ENCODE assay signal across 9 mouse cellular contexts in genomic region chr1:62696983-62697341, GRCm38 (mm10). TPM values are rescaled to one million over a fixed set of nuclear protein-coding genes. Genes with fewer than 3 reads are reported as not detected.
DNase-seq lines count a peak whose midpoint lies in the region; ATAC-seq and TF ChIP-seq lines count a peak whose summit lies in the region.
"Had no signal": no experiment of that assay in that cellular context is flagged by ENCODE, and none has a peak within 500 bp of the region (broad histone marks: within the 10 kb centered on the region; RNA-seq: fewer than 3 reads in every experiment).

No protein-coding gene starts in this region.

- peak; percentile 73 for ATAC-seq in forebrain, embryonic 15.5 days (replicated peaks)
- ATAC-seq in kidney, embryonic 15.5 days (replicated peaks; ENCODE audit: low FRiP score) = no peak
- ATAC-seq in inflammation-experienced regulatory T-cells, adult 6 months = no peak

- H3K4me3 ChIP-seq in ES-Bruce4 (ENCODE audit: low read depth, low read length) = no peak overlapping the region
- H3K4me3 ChIP-seq in forebrain, embryonic 15.5 days = no peak overlapping the region
- no peak overlapping the region for H3K4me3 ChIP-seq in kidney, embryonic 15.5 days (replicated peaks)
- H3K4me3 ChIP-seq: liver, embryonic 13.5 days had no signal

- DNase-seq in adrenal gland, postnatal 10 days = peak; percentile 52
- DNase-seq in adrenal gland, adult 2 months = no peak
- peak; percentile 68 for DNase-seq in mesoderm, embryonic 11.5 days (ENCODE audit: low read depth, low spot score)
- DNase-seq in testis, postnatal 14 days (ENCODE audit: low spot score) = no peak
- DNase-seq: liver, embryonic 13.5 days had no signal

- no peaks in the 10 kb centered on the region for H3K9me3 ChIP-seq in ES-Bruce4 (replicated peaks; ENCODE audit: control insufficient read depth, insufficient read depth, low read length, poor library complexity, severe bottlenecking)
- no peaks in the 10 kb centered on the region for H3K9me3 ChIP-seq in forebrain, embryonic 15.5 days
- no peaks in the 10 kb centered on the region for H3K9me3 ChIP-seq in kidney, embryonic 15.5 days (replicated peaks)
- H3K9me3 ChIP-seq: liver, embryonic 13.5 days had no signal

- H3K4me2 ChIP-seq in forebrain, embryonic 15.5 days (replicated peaks) = no peak overlapping the region
- H3K4me2 ChIP-seq in kidney, embryonic 15.5 days = peak overlapping the region; percentile 44
- H3K4me2 ChIP-seq: liver, embryonic 13.5 days had no signal

- no peak overlapping the region for H3K9ac ChIP-seq in ES-Bruce4 (ENCODE audit: low read depth, poor library complexity, severe bottlenecking)
- H3K9ac ChIP-seq in forebrain, embryonic 15.5 days (replicated peaks) = no peak overlapping the region
- no peak overlapping the region for H3K9ac ChIP-seq in kidney, embryonic 15.5 days
- H3K9ac ChIP-seq: liver, embryonic 13.5 days had no signal

- no peak for TF ChIP-seq POLR2A in ES-Bruce4 (IDR thresholded peaks at IDR 0.05; ENCODE audit: insufficient read depth, low read length)

- H3K4me1 ChIP-seq in ES-Bruce4 (ENCODE audit: control insufficient read depth, insufficient read depth, low read length) = no peaks in the 10 kb centered on the region
- H3K4me1 ChIP-seq in forebrain, embryonic 15.5 days = peaks cover 9% of the 10 kb centered on the region
- H3K4me1 ChIP-seq in kidney, embryonic 15.5 days = peaks cover 28% of the 10 kb centered on the region
- H3K4me1 ChIP-seq: liver, embryonic 13.5 days had no signal

- H3K36me3 ChIP-seq in ES-Bruce4 (ENCODE audit: control insufficient read depth, insufficient read depth, low read length, poor library complexity, severe bottlenecking) = no peaks in the 10 kb centered on the region
- H3K36me3 ChIP-seq in forebrain, embryonic 15.5 days = no peaks in the 10 kb centered on the region
- no peaks in the 10 kb centered on the region for H3K36me3 ChIP-seq in kidney, embryonic 15.5 days
- H3K36me3 ChIP-seq: liver, embryonic 13.5 days had no signal

- WGBS in forebrain, embryonic 15.5 days = 19% methylated on average over 9 of the region's 9 CpGs
- WGBS in kidney, embryonic 15.5 days = 15% methylated on average over 9 of the region's 9 CpGs

- peak; percentile 10 for TF ChIP-seq CTCF in ES-Bruce4 (IDR thresholded peaks at IDR 0.05; ENCODE audit: low read depth, low read length)

- TF ChIP-seq EP300 in ES-Bruce4 (IDR thresholded peaks at IDR 0.05; ENCODE audit: insufficient read depth, low read depth, low read length) = no peak

- H3K27me3 ChIP-seq in ES-Bruce4 (ENCODE audit: control insufficient read depth, insufficient read depth, low read length, poor library complexity, severe bottlenecking) = no peaks in the 10 kb centered on the region
- peaks cover 5% of the 10 kb centered on the region; the same call in 1 of the 2 replicates for H3K27me3 ChIP-seq in forebrain, embryonic 15.5 days
- peaks cover 42% of the 10 kb centered on the region for H3K27me3 ChIP-seq in kidney, embryonic 15.5 days

- no peak overlapping the region for H3K27ac ChIP-seq in ES-Bruce4 (ENCODE audit: insufficient read depth, low read length)
- H3K27ac ChIP-seq in forebrain, embryonic 15.5 days (replicated peaks) = 0 out of 2 replicates have a peak overlapping the region, but pooled peaks have one; percentile 24
- no peak overlapping the region for H3K27ac ChIP-seq in kidney, embryonic 15.5 days
- H3K27ac ChIP-seq: liver, embryonic 13.5 days had no signal

RNA-seq across cellular contexts. Expression of gene Nrp2, which starts 6.1 kb away (rescaled TPM):
- total RNA-seq in adrenal gland, postnatal 10 days (2021) = 10 to 100 TPM; 43.2 to 58.5 TPM
- 10 to 100 TPM; 32.1 to 46.3 TPM for total RNA-seq in adrenal gland, adult 2 months (2021)
- polyA plus RNA-seq in adrenal gland, adult 2 months (2012; rRNA removed) = 16.4 and 16.6 TPM in 2 replicates
- 31.2 and 32.2 TPM in 2 replicates for polyA plus RNA-seq in ES-Bruce4 (2011; ENCODE audit: insufficient read depth, insufficient read length, low read depth, missing spikeins)
- 30.8 and 34.7 TPM in 2 replicates for polyA plus RNA-seq in forebrain, embryonic 15.5 days (2015; fragmentation: Nextera tagmentation; extraction: Ambion mirVana)
- polyA plus RNA-seq in kidney, embryonic 15.5 days (2015; fragmentation: Nextera tagmentation; extraction: Ambion mirVana) = 11.7 and 12.2 TPM in 2 replicates
- polyA plus RNA-seq in inflammation-experienced regulatory T-cells, adult 6 months (2017; shearing (Covaris generic)) = under 1 TPM in 1 of 3 experiments, not detected in 2; 0.05 TPM

Comparison
In these comparisons a context has a peak if more than half of its experiments do, and no peak if none do; other contexts are left out.
1. DNase-seq: peak in adrenal gland, postnatal 10 days (single experiment) and mesoderm, embryonic 11.5 days (single experiment); none in adrenal gland, adult 2 months (single experiment) and testis, postnatal 14 days (single experiment).
2. RNA of gene Nrp2, which starts 6.1 kb away (polyA plus RNA-seq): 31.2 to 32.2 TPM in ES-Bruce4, 30.8 to 34.7 TPM in forebrain, embryonic 15.5 days, 16.4 to 16.6 TPM in adrenal gland, adult 2 months and 11.7 to 12.2 TPM in kidney, embryonic 15.5 days; 0.05 TPM in inflammation-experienced regulatory T-cells, adult 6 months; every median in the first group is over 10 times any median in the second.